Mouse (Mus musculus): ENCODE measurements around the gene Ppan. TPM values are rescaled to one million over a fixed set of nuclear protein-coding genes. Genes with fewer than 3 reads are reported as not detected.

The Ppan gene
- 52.3 and 57.1 TPM in 2 replicates for polyA plus RNA-seq (2014; fragmentation: Nextera tagmentation; extraction: Ambion mirVana)

DNA sequence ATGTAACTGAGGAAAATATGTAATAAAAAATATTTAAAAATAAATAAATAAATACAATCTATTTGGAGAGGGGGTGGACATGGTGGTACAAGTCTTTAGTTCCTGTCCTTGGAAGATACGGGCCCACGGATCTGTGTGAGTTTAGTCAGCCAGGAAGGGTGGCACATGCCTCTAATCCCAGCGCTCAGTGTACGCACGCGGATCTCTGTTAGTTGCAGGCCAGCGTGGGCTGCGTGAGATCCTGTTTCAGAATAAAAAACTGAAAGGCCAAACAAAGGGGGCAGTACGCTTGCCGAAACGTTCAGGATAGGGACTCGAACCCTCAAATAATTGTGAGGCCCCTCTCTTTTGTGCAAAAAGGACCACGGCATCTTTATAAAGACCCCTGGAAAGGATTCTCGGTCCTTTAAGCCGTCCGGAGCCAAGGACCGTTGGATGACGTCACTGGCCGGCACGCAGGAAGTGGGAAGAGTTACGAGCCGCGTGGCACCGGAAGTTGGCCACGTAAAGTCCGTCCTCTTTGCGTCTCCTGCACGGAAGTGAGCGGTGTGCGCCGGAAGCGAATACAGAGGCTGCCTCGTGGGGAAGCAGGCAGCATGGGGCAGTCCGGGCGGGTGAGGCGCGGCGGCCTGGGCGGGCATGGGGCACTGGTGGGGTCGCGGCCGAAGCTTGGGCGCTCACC, at the start of gene Ppan:
Ppan (plus strand) TSS at position 472 of the 682 bp plus-strand sequence.
- Histone ChIP-seq H3K4me3 (ENCODE audit: low read depth, low read length) (peak within 1 kb of the TSS; percentile 90), H3K4me1 (ENCODE audit: control insufficient read depth, insufficient read depth, low read length) (peaks cover 4% of the 10 kb centered on the region; the same call in 1 of the 2 replicates), H3K9ac (ENCODE audit: low read length) (peak within 1 kb of the TSS; percentile 91), H3K36me3 (ENCODE audit: control insufficient read depth, insufficient read depth, low read length) (peaks cover 20% of the 10 kb centered on the region), H3K27me3 (ENCODE audit: control insufficient read depth, insufficient read depth, low read length) (no peaks in the 10 kb centered on the region), H3K9me3 (ENCODE audit: control insufficient read depth, low read length) (no peaks in the 10 kb centered on the region), H3K27ac (ENCODE audit: low read depth, low read length) (peak within 1 kb of the TSS; percentile 70), H3K4me2 (peak within 1 kb of the TSS; percentile 68)
- DNase-seq (ENCODE audit: low spot score, missing footprints): peak; percentile 99
- WGBS: under 1% methylated on average over 42 of the region's 43 CpGs
- peak; percentile 95 for ATAC-seq (ENCODE audit: low FRiP score)

DNA sequence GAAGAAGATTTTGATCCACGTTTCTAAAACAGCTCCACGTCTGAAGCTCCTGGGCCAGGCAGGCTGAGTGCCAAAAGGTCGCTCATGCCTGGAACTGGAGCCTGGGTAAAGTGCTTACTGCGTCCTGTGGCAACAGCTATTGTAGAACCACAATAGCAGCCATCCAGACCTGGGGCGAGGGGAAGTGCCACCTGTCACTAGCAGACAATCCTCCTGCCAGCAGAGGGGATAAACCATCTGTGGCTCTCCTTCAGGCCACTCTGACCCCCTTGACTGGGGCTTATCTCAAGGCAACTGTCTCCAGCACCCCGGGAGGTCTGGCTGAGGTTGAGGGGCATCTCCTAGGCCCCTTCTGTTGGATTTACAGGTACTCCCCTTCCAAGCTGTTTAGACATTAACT, 49.0 kb upstream of the Ppan start:
- Histone ChIP-seq H3K9ac (ENCODE audit: low read length) (no peak overlapping the region), H3K27ac (ENCODE audit: low read depth, low read length) (no peak overlapping the region), H3K4me3 (ENCODE audit: low read depth, low read length) (no peak overlapping the region), H3K4me1 (ENCODE audit: control insufficient read depth, insufficient read depth, low read length) (no peaks in the 10 kb centered on the region), H3K36me3 (ENCODE audit: control insufficient read depth, insufficient read depth, low read length) (no peaks in the 10 kb centered on the region), H3K9me3 (ENCODE audit: control insufficient read depth, low read length) (no peaks in the 10 kb centered on the region), H3K4me2 (no peak overlapping the region), H3K27me3 (ENCODE audit: control insufficient read depth, insufficient read depth, low read length) (no peaks in the 10 kb centered on the region)
- no peak for DNase-seq (ENCODE audit: low spot score, missing footprints)
- ATAC-seq (ENCODE audit: low FRiP score): no peak
- 30% methylated on average over 6 of the region's 6 CpGs for WGBS

DNA sequence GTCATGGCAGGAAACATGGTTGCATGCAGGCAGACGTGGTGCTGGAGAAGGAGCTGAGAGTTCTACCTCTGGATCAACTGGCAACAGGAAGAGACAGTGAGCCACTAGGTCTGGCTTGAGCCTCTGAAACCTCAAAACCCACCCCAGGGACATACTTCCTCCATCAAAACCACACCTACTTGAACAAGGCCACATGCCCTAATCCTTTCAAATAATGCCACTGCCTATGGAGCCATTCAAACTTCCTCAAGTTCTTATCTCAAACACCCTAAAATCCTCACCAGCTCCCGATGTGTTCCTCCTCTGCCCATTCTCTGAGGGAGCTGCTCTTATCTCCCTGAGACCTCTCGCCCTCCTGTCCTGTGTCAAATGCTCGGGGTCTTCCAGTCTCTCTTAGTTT, 45.8 kb upstream of the Ppan start:
- no peak overlapping the region for H3K4me2 ChIP-seq
- H3K27ac ChIP-seq (ENCODE audit: low read depth, low read length): no peak overlapping the region
- 74% methylated on average over 4 of the region's 4 CpGs for WGBS
- ATAC-seq (ENCODE audit: low FRiP score): no peak
- no peaks in the 10 kb centered on the region for H3K4me1 ChIP-seq (ENCODE audit: control insufficient read depth, insufficient read depth, low read length)
- H3K9me3 ChIP-seq (ENCODE audit: control insufficient read depth, low read length): no peaks in the 10 kb centered on the region
- no peak overlapping the region for H3K4me3 ChIP-seq (ENCODE audit: low read depth, low read length)
- H3K9ac ChIP-seq (ENCODE audit: low read length): no peak overlapping the region
- DNase-seq (ENCODE audit: low spot score, missing footprints): no peak
- no peaks in the 10 kb centered on the region for H3K36me3 ChIP-seq (ENCODE audit: control insufficient read depth, insufficient read depth, low read length)
- no peaks in the 10 kb centered on the region for H3K27me3 ChIP-seq (ENCODE audit: control insufficient read depth, insufficient read depth, low read length)

DNA sequence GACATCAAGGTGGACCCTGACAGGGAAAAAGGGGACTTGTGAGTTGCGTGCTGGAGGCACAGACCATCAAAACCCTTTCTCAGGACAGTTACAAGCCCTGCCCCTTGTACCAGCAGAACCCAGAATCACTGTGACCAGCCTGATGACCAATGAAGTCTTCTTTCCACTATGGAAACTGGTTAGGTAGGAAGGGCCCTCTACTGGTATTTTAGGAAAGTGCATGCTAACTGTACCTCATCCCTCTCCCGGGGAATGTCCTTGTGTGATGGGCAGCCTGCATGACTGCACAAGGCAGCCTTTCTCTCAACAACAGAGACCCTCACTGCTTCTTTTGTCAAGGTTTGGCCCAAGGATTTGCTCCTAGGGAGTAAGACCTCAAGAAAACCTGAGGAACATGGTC, 45.3 kb upstream of the Ppan start:
- H3K4me1 ChIP-seq (ENCODE audit: control insufficient read depth, insufficient read depth, low read length): no peaks in the 10 kb centered on the region
- peak; percentile 93 for DNase-seq (ENCODE audit: low spot score, missing footprints)

DNA sequence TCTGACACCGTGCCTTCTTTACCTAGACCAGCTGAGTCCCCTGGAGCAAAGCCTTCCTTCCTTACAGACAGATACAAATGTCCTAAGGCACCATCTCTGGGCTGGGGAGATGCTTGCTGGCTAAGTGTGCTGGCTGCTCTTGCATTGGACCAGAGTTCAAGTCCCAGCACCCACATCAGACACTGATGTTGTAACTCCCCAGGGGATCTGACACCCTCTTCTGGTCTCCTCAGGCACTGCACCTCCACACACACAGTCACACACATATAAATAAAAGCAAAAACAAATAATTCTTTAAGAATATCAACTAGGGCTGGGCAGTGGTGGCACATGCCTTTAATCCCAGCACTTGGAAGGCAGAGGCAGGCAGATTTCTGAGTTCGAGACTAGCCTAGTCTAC, 37.8 kb upstream of the Ppan start:
- Histone ChIP-seq H3K27me3 (ENCODE audit: control insufficient read depth, insufficient read depth, low read length) (no peaks in the 10 kb centered on the region), H3K9me3 (ENCODE audit: control insufficient read depth, low read length) (no peaks in the 10 kb centered on the region), H3K4me2 (no peak overlapping the region), H3K9ac (ENCODE audit: low read length) (no peak overlapping the region), H3K4me1 (ENCODE audit: control insufficient read depth, insufficient read depth, low read length) (no peaks in the 10 kb centered on the region), H3K27ac (ENCODE audit: low read depth, low read length) (no peak overlapping the region), H3K4me3 (ENCODE audit: low read depth, low read length) (no peak overlapping the region), H3K36me3 (ENCODE audit: control insufficient read depth, insufficient read depth, low read length) (no peaks in the 10 kb centered on the region)
- 88% methylated on average over 2 of the region's 2 CpGs for WGBS
- ATAC-seq (ENCODE audit: low FRiP score) (no peak), DNase-seq (ENCODE audit: low spot score, missing footprints) (no peak)

More for the DNA sequence above, 45.3 kb upstream of the Ppan start:
- Histone ChIP-seq H3K36me3 (ENCODE audit: control insufficient read depth, insufficient read depth, low read length) (no peaks in the 10 kb centered on the region), H3K4me3 (ENCODE audit: low read depth, low read length) (no peak overlapping the region), H3K9ac (ENCODE audit: low read length) (no peak overlapping the region), H3K27me3 (ENCODE audit: control insufficient read depth, insufficient read depth, low read length) (no peaks in the 10 kb centered on the region), H3K9me3 (ENCODE audit: control insufficient read depth, low read length) (no peaks in the 10 kb centered on the region), H3K4me2 (no peak overlapping the region), H3K27ac (ENCODE audit: low read depth, low read length) (no peak overlapping the region)
- 25% methylated on average over 2 of the region's 2 CpGs for whole genome bisulfite sequencing
- 0 out of 2 replicates have a peak, but pooled peaks have one; percentile 24 for ATAC-seq (ENCODE audit: low FRiP score)

DNA sequence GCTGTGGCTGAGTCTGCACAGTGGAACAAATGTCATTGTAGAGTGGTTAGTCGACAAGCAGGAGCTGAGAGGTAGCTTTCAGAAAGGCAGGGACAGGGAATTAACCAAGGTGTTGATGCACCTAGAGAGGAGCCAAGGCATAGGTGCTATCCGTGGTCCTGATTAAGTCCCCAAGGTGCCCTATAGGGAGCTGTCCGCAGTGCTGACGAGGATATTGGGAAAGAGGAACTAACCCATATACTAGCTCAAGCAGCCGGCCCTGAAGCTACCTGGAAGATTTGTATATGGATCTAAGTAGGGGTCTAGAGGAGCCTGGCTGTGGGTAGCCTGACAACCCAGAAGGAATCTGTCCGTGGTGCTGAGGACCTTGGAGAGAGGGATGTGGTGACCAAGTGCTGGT, 30.8 kb upstream of the Ppan start:
- Histone ChIP-seq H3K4me3 (ENCODE audit: low read depth, low read length) (no peak overlapping the region), H3K27me3 (ENCODE audit: control insufficient read depth, insufficient read depth, low read length) (no peaks in the 10 kb centered on the region), H3K27ac (ENCODE audit: low read depth, low read length) (no peak overlapping the region), H3K36me3 (ENCODE audit: control insufficient read depth, insufficient read depth, low read length) (no peaks in the 10 kb centered on the region), H3K4me1 (ENCODE audit: control insufficient read depth, insufficient read depth, low read length) (no peaks in the 10 kb centered on the region), H3K9ac (ENCODE audit: low read length) (no peak overlapping the region), H3K9me3 (ENCODE audit: control insufficient read depth, low read length) (no peaks in the 10 kb centered on the region), H3K4me2 (no peak overlapping the region)
- no peak for ATAC-seq (ENCODE audit: low FRiP score)
- 16% methylated on average over 6 of the region's 6 CpGs for WGBS
- peak; percentile 87 for DNase-seq (ENCODE audit: low spot score, missing footprints)

DNA sequence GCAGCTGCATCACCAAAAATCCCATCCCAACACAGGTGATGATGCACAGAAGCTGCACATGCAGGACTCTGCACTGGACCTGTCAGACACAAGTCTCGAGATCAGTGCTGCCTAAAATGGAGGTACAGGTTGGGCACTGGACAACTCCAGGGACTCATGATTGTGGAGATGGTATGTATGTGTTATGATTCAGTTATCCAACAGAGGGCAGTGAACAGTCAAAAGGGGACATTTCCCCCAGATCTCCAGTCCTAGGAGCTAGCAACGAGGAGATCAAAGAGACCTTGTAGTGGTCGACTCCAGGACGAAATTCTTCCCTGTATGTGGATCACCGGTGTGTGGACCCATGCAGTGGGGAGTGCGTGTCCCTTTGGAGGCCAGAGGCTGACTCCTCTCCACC, 28.0 kb upstream of the Ppan start:
- DNase-seq (ENCODE audit: low spot score, missing footprints) (no peak), ATAC-seq (ENCODE audit: low FRiP score) (no peak)
- Histone ChIP-seq H3K4me2 (no peak overlapping the region), H3K36me3 (ENCODE audit: control insufficient read depth, insufficient read depth, low read length) (no peaks in the 10 kb centered on the region), H3K27me3 (ENCODE audit: control insufficient read depth, insufficient read depth, low read length) (no peaks in the 10 kb centered on the region), H3K4me1 (ENCODE audit: control insufficient read depth, insufficient read depth, low read length) (no peaks in the 10 kb centered on the region), H3K4me3 (ENCODE audit: low read depth, low read length) (no peak overlapping the region), H3K9me3 (ENCODE audit: control insufficient read depth, low read length) (no peaks in the 10 kb centered on the region), H3K9ac (ENCODE audit: low read length) (no peak overlapping the region), H3K27ac (ENCODE audit: low read depth, low read length) (no peak overlapping the region)
- WGBS: 49% methylated on average over 6 of the region's 6 CpGs

DNA sequence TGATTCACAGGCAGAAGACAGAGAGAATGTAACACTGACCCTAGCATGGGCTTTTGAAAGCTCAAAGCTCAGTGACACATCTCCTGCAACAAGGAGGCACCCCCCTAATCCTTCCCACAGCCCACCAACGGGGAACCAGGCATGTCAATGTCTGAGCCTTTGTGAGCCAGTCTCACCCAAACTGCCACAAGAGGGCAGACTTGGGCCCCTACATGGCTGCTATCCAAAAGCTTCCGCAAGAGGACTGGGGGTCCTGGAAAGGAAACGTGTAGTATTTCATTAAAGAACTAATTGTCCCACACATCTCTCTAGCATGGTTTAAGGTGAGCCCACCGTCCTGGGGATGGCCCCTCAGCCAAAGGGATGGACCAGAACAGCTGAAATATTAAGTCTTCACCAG, 26.2 kb upstream of the Ppan start:
- Histone ChIP-seq H3K9me3 (ENCODE audit: control insufficient read depth, low read length) (no peaks in the 10 kb centered on the region), H3K27ac (ENCODE audit: low read depth, low read length) (no peak overlapping the region), H3K36me3 (ENCODE audit: control insufficient read depth, insufficient read depth, low read length) (no peaks in the 10 kb centered on the region), H3K9ac (ENCODE audit: low read length) (no peak overlapping the region), H3K4me1 (ENCODE audit: control insufficient read depth, insufficient read depth, low read length) (no peaks in the 10 kb centered on the region), H3K4me3 (ENCODE audit: low read depth, low read length) (no peak overlapping the region), H3K27me3 (ENCODE audit: control insufficient read depth, insufficient read depth, low read length) (no peaks in the 10 kb centered on the region), H3K4me2 (no peak overlapping the region)
- no peak for ATAC-seq (ENCODE audit: low FRiP score)
- WGBS: 14% methylated on average over 4 of the region's 4 CpGs
- DNase-seq (ENCODE audit: low spot score, missing footprints): no peak

DNA sequence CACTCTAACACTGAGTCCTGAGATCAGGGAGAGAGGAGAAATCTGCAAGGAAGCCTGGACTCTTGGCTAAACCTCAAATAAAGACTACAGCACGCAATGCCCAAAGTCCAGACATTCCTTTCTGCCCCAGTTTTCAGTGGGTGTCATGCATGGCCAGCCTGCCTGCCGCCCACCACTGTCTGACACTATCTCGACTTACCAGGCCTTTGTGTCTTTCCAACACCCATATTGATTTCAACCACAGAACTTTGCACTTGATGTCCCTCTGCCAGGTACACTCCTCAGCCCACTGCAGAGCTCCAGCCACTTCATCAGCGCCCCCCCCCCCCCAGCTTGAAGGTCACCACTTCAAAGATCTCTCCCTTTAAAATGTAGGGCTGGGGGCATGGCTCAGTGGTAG, 25.8 kb upstream of the Ppan start:
- no peaks in the 10 kb centered on the region for H3K27me3 ChIP-seq (ENCODE audit: control insufficient read depth, insufficient read depth, low read length)
- DNase-seq (ENCODE audit: low spot score, missing footprints): no peak
- no peaks in the 10 kb centered on the region for H3K9me3 ChIP-seq (ENCODE audit: control insufficient read depth, low read length)
- no peak overlapping the region for H3K9ac ChIP-seq (ENCODE audit: low read length)
- no peaks in the 10 kb centered on the region for H3K36me3 ChIP-seq (ENCODE audit: control insufficient read depth, insufficient read depth, low read length)
- H3K4me3 ChIP-seq (ENCODE audit: low read depth, low read length): no peak overlapping the region
- H3K27ac ChIP-seq (ENCODE audit: low read depth, low read length): no peak overlapping the region
- no peak overlapping the region for H3K4me2 ChIP-seq
- ATAC-seq (ENCODE audit: low FRiP score): no peak
- H3K4me1 ChIP-seq (ENCODE audit: control insufficient read depth, insufficient read depth, low read length): no peaks in the 10 kb centered on the region
- WGBS: 51% methylated on average over 4 of the region's 4 CpGs
